Mouse (Mus musculus) brain, embryonic 14.5 days (tissue): ENCODE data around the gene Rxra. TPM values are rescaled to one million over a fixed set of nuclear protein-coding genes. Genes with fewer than 3 reads are reported as not detected.

ENCODE experiments used
- DNase-seq: peaks from one replicate; pipeline ENCODE4 v3.0.0-alpha.2; 2011; ENCODE audit warnings: low read depth
- CTCF ChIP-seq: fragments of 200-500 bp; IDR thresholded peaks from 2 replicates; pipeline ENCODE4 v1.5.1; 2012; ENCODE audit warnings: inconsistent platforms, mild to moderate bottlenecking, moderate library complexity, borderline replicate concordance; ENCODE audit not compliant: insufficient read depth, insufficient read length; ENCODE audit errors: extremely low read depth
- POLR2A ChIP-seq: fragments of 200-500 bp; IDR thresholded peaks from 2 replicates; pipeline ENCODE4 v1.6.1; 2012; ENCODE audit warnings: mild to moderate bottlenecking, inconsistent platforms, borderline replicate concordance; ENCODE audit not compliant: poor library complexity, insufficient read depth, insufficient read length, severe bottlenecking; ENCODE audit errors: extremely low read depth
- polyA plus RNA-seq: library from polyadenylated mRNA; depleted of rRNA; stranded (reverse); fragments of >200 nt; gene quantifications from 2 replicates; pipeline ENCODE4 v1.2.3, GENCODE M21; 2012

The Rxra gene
- polyA plus RNA-seq, 1 experiment, result 20.4 TPM

DNA sequence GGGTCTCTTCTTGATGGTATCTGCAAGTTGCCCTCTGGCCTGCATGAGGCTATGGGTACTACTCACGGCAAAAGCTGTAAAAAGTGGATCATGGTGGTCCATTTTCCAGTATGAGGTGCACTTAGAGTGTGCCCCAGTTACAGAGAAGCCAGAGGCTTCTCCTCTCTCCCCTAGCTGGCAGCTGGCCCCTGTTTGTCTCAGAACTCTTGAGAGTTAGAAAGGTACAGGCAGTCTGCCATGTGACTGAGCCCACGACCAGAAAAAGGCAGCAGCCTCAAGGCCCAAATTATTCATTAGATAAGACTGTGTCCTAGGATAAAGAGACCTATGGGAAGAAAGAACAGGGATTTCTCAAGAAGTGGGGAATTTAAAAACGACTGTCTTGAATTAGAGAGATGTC, 30.8 kb upstream of the Rxra start:
- TF ChIP-seq POLR2A (no peak), CTCF (no peak)

DNA sequence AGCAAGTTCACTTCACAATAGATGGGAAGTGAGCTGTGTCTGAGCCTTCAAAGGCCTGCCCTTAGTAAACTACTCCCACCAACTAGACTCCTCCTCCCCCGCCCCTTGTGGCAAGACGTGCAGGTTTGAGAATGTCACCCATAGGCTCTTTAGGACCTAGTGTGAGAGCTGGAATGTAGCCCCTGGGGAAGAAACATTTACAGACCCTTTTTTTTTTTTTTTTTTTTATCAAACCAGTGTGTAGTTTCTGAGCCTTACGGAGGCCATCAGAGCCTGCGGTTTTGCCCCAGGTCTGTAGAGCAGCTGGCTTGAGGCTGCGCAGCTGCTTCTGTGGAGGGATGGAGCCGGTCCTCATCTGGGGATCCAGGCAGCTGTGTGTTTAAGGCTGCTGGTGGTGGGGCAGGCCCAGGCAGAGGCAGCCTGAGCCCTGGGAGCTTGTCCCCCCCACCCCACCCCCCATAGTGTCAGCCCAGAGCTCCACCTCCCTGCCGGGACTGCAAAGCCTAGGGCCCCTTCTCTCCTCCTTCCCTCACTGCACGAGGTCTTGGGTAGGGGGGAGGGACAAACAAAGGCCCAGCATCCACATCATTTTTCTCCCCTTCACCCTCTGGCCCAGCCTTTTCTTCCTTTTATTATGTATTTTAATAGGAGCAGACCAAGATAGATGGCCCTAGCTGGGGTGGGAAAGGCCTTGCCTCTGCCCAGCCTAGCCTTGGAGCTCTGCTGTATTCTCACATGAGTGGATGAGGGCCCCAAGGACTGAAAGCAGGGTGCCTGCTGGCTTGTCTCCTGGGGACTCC, 26.2 kb upstream of the Rxra start:
- TF ChIP-seq CTCF, result no peak
- no peak for TF ChIP-seq POLR2A
- DNase-seq, result peak; percentile 29

More for the DNA sequence above, 30.8 kb upstream of the Rxra start:
- DNase-seq, result no peak

DNA sequence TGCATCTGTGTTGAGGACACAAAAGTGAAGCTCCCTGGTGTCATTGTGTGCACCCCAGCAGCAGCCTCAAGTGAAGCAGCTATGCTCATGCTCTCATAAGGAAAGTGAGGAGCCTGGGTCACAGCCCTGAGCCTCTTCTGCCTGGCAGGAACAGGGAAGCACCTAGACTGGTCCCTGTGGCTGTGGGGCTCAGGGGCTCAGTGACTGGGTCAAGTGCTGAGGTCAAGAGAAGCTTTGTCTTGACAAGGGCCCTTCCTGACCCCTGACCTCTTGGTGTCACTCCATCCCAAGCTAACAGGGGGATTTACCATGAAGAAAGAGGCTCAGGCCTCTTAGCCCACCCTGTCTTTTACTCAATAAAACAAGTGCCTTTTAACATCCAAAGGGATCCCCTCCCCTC, 25.2 kb upstream of the Rxra start:
- no peak for DNase-seq
- TF ChIP-seq CTCF (no peak), POLR2A (no peak)

DNA sequence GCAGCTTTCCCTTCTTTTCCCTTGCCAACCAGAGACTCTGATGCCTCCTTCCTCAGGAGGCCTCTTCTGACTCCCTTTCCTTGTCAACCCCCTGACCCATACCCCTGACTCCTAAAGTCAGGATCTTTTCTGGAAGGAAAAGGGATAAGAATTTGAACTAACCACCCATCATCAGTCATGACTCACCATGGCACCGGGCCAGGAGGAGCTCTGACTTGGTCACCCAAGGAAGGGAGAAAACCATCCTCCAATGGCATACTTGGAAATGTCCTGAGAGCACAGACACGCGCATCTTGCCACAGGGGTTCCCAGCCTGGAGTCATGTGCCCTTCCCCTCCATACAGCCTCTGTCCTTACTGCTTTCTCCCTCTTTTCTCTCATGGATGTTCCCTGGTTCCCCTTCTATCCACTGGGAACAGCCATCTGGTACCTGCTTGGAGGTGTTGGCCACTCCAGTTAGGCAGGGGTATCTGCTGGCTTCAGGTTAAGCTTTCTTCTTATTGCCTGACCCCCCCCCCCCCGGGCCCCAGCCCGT, 22.7 kb upstream of the Rxra start:
- no peak for TF ChIP-seq CTCF
- no peak for TF ChIP-seq POLR2A
- DNase-seq, result no peak

DNA sequence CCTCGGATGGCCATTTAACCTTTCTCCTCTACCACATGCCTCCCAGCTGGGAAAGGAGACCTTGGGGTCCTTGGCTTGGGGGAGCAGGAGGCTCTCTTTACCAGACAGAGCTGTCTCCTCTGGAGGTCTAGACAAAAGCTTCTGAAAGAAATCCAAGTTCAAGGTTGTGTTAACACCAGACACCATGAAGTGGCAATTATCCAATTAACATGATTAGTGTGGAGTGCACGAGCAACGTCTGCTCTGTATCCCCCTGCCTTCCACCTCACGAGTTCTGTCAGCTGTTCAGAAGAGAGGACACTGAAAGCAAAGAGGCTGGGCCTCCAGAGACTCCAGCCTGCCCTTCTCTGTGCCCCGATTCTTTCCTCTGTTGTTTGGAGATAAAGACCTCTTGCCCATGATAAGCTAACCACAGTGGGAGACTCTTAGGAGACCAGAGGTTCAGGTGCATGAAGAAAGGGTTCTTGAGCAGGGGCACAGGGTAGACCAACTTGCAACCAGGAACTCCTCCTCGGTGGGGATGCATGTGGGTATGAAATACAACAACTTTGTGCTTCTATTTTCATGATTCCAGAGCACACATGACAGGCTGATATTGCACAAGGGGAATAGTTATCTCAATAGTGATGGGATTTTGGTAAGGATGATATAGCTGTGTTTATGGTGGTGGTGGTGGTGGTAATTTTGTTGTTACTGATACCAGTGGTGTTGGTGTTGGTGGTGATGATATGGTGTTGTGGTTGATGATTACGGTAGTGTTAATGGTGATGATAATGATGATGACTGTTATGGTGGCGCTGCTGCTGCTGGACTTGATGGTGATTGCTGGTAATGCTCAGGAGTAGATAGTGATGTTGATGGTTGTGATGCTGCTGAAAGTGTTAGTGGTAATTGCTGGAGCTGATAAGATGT, 21.7 kb upstream of the Rxra start:
- peak; percentile 28 for DNase-seq
- TF ChIP-seq CTCF (no peak), POLR2A (no peak)

DNA sequence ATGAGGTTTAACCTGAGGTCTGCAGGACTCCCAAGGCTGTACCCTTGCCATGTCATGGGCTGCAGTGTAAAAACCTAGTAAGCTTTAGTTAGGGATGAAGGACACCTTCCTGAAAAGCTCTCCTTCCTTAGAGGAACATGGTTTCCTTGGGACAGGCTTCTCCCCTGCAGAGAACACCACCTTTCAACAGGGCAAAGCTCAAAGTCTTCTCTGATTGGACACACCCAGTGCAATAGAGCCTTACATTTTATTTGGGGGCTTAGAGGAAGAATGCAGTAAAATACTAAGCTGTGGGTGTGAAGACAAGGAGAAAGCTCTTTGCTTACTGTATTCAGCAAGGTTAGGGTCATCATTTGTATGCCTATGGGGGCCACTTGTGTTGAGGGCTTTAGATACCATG, 19.7 kb upstream of the Rxra start:
- TF ChIP-seq POLR2A (no peak), CTCF (no peak)
- no peak for DNase-seq

DNA sequence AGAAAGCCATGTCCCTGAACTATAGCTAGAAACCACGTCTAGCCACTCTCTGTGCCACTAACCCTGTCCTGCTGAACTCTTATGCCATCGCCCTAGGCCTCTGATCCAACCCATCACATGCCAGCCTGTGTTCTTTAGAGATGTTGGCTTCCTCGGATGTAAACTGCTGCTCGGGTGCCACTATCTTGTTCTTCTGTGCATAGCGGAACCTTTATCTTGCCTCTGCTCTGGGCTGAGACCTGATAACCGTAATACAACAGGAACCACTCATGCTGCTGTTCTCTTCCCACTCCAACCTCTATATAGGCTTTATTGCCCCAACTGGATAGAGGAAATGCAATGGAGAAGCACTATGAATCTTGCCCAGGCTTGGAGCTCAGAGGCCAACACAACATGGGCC, 11.0 kb upstream of the Rxra start:
- DNase-seq, result no peak
- TF ChIP-seq POLR2A (no peak), CTCF (no peak)

DNA sequence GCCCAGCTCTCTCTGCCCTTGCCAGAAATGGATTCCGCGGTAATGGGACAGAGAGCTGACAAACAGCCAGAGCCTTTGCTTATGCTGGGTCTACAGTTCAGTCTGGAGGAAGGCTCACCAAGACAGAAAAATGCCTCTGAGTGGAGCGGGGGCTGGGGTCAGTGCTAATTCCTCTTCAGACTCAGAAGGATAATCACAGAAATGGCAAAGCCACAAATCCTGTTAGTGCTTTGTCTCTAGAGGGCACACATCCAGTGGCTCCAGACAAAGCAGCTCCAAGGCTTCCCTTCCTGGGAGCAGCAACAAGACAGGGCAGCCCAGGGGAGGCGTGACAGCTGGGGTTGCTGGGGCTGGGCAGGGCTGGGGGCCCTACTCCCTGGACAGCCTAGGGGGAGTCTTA, 9.5 kb upstream of the Rxra start:
- TF ChIP-seq CTCF (no peak), POLR2A (no peak)
- peak; percentile 75 for DNase-seq

DNA sequence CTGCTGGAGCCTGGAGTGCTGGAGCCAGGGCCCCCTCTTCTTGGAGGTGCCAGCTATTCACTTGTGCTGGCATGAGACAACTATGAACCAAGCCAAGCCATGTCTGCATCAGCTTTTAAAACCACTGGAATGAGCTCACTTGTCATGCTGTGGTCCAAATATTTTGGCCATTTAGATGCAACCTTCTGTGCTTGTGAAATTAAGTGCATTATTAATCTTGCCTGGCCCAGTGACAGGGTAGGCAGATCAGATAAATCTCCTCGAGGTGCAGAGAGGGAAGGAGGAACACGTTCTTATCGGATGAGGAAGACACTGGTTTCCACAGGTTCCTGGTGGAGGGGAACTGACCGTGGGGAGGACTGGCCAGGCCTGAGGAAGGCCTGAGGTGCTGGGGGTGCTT, 8.6 kb upstream of the Rxra start:
- TF ChIP-seq CTCF (no peak), POLR2A (no peak)
- no peak for DNase-seq

DNA sequence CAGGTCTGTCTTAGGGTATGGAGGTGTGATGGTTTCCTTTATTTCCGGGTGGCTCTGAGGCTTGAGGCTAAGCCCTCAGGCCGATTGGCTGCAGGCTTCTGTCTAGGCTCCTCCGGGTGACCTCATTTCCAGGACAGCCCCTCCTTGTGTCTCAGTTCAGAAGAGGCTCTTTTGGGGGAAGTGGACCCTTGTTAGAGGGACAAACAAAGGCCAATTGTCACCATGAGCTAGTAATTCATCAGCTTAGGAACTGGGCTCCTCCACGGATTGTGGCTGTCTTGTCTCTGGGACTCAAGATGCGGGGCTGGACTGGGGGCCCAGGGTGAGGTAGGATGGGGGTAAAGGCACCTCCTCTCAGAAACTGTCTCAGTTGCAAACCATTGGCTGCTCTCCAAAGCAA, 5.5 kb upstream of the Rxra start:
- DNase-seq, result peak; percentile 49

DNA sequence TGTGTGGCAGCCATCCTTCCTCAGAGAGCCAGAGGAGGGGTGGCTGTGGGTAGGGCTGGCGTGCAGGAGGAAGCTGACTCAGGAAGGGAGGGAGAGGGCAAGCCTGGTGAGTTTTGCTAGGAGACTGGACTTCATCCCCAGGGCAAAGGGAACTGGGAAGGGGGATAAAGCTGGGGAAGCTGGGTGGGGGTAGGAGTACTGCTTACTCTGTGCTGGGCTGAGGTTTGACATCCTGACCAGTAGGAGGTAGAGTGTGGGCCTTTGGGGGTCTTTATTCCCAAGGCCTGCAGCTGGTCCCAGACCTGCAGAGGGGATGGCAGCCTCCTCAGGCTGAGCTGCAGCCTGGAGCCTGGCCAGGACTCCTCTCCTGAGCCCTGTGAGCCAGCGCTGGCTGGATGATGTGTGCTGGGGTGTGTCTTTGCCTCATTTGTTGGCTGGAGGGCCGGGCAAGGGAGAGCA, 4.6 kb upstream of the Rxra start:
- TF ChIP-seq CTCF (no peak), POLR2A (no peak)
- peak; percentile 83 for DNase-seq

More for the DNA sequence above, 5.5 kb upstream of the Rxra start:
- no peak for TF ChIP-seq POLR2A
